Mouse (Mus musculus): ENCODE data around the gene Etl4. TPM values are rescaled to one million over a fixed set of nuclear protein-coding genes. Genes with fewer than 3 reads are reported as not detected.

Etl4 gene
- polyA plus RNA-seq, 1 experiment: 45.6 TPM

DNA sequence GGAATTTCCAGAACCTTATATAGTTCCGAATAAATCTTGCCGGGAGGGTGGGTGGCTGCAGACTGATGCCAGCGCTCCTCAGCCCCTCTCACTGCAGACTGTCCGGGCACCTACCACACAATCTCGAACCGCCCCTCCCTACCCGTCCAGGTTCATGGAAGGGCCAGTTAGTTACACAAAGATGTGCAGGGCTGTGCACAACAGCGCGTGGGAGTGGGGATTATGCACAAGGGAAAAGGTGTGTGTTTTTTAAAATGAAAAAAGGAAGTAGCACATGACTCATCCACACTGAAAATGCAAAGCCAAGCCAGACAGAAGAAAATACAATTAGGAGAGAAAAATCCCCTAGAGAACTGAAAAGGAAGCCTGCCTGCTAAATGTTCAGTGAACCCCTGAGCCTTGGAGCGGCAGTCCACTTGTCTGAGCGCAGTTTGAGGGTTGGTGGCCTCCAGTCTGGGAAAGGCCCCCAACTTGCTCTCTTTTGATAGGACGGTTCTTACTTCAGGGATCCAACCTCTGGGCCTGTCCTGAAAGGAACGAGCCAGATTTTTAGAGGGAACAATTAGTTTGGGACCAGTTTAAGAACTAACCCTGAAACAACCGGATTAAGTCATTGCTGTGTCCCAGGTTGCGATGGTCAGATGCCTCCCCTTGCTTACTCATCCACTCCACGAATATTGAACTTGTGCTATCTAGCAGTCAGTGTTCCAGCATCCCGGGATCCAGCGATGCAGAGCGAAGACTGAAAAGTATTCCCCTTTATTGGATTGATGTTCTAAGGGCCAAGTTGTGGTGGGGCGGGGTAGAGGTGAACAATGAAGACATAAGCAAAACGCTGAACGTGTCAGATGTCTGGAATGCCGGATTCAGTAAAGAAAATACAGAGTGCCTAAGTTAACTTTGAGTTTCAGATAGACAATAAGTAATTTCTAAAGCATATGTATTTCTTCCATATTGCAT, 611.3 kb downstream of the Etl4 start:
- WGBS: 18% methylated on average over 23 of the region's 23 CpGs
- DNase-seq: no peak
- Histone ChIP-seq H3K4me3 (replicated peaks; ENCODE audit: extremely low read depth, low read depth, low read length) (peak overlapping the region; percentile 47), H3K4me1 (ENCODE audit: control insufficient read depth, insufficient read depth, low read length) (peaks cover 10% of the 10 kb centered on the region; the same call in 1 of the 2 replicates)
- TF ChIP-seq POLR2A (IDR thresholded peaks at IDR 0.05; ENCODE audit: borderline replicate concordance, extremely low read depth, low read depth, low read length): no peak
- no peak for TF ChIP-seq CTCF (IDR thresholded peaks at IDR 0.05; ENCODE audit: insufficient read depth, low read length)

DNA sequence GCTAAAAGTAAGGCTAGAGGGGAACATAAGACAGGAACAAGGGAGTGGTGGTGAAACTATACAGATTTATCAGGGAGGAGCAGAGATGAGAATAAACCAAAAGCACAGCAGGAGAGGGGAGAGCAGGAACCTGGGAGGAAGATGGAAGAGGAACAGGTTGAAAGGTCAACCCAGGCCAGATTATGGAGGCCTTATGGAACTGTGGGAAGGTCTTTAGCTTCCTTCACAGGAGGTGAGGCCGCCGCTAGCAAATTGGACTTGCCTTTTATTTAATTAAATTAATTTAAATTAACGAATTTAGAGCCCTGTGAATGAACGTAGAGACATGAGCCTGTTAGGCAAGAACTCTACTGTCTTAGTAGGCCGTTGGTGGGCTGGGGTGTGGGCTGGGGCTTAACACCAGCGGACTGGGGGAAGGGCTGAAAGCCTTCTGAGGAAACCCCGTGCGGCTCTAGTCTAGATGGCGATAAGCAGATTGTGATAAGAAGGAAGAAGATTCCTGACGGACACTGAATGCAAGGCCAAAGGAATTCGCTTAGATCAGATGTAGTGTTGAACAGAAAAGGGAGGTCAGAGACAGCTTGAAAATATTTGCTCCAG, 612.2 kb downstream of the Etl4 start:
- WGBS: 47% methylated on average over 11 of the region's 11 CpGs
- DNase-seq: no peak
- H3K4me3 ChIP-seq (replicated peaks; ENCODE audit: extremely low read depth, low read depth, low read length): no peak overlapping the region
- TF ChIP-seq CTCF (IDR thresholded peaks at IDR 0.05; ENCODE audit: insufficient read depth, low read length): no peak
- TF ChIP-seq POLR2A (IDR thresholded peaks at IDR 0.05; ENCODE audit: borderline replicate concordance, extremely low read depth, low read depth, low read length): no peak
- H3K4me1 ChIP-seq (ENCODE audit: control insufficient read depth, insufficient read depth, low read length): peaks cover 12% of the 10 kb centered on the region; the same call in 1 of the 2 replicates

- Histone ChIP-seq H3K4me1 (ENCODE audit: control insufficient read depth, insufficient read depth, low read length) (peaks cover 14% of the 10 kb centered on the region; the same call in 1 of the 2 replicates), H3K4me3 (replicated peaks; ENCODE audit: extremely low read depth, low read depth, low read length) (no peak overlapping the region)
- no peak for DNase-seq
- no peak for TF ChIP-seq CTCF (IDR thresholded peaks at IDR 0.05; ENCODE audit: insufficient read depth, low read length)
- TF ChIP-seq POLR2A (IDR thresholded peaks at IDR 0.05; ENCODE audit: borderline replicate concordance, extremely low read depth, low read depth, low read length): no peak
- WGBS: 68% methylated on average over 3 of the region's 3 CpGs
Observed at GRCm38 (mm10) chr2:20523636-20524035, 614.1 kb downstream of the Etl4 start.

GRCm38 (mm10) chr2:20525879-20526593, 616.5 kb downstream of the Etl4 start:
- no peak for DNase-seq
- no peak overlapping the region for H3K4me3 ChIP-seq (replicated peaks; ENCODE audit: extremely low read depth, low read depth, low read length)
- peaks cover 13% of the 10 kb centered on the region; the same call in 1 of the 2 replicates for H3K4me1 ChIP-seq (ENCODE audit: control insufficient read depth, insufficient read depth, low read length)
- WGBS: 16% methylated on average over 4 of the region's 4 CpGs
- TF ChIP-seq CTCF (IDR thresholded peaks at IDR 0.05; ENCODE audit: insufficient read depth, low read length) (peak; percentile 45), POLR2A (IDR thresholded peaks at IDR 0.05; ENCODE audit: borderline replicate concordance, extremely low read depth, low read depth, low read length) (no peak)

DNA sequence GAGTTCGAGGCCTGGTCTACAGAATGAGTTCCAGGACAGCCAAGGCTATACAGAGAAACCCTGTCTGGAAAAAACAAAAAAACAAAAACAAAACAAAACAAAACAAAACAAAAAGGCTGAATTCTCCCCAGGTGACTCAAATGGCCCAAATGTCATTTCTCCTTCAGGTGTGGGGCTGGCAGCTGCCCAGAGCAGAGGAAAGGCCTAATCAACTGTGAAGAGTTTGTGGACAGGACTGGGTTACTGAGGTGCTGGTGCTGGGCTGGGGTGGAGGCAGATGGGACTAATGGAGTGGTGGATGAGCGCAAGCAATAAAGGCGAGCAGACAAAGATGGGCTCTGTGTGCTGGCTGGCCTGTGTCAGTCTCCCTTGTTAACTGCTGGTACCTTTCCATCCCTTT, 617.3 kb downstream of the Etl4 start:
- H3K4me1 ChIP-seq (ENCODE audit: control insufficient read depth, insufficient read depth, low read length): peaks cover 11% of the 10 kb centered on the region; the same call in 1 of the 2 replicates
- H3K4me3 ChIP-seq (replicated peaks; ENCODE audit: extremely low read depth, low read depth, low read length): no peak overlapping the region
- no peak for DNase-seq
- TF ChIP-seq POLR2A (IDR thresholded peaks at IDR 0.05; ENCODE audit: borderline replicate concordance, extremely low read depth, low read depth, low read length) (no peak), CTCF (IDR thresholded peaks at IDR 0.05; ENCODE audit: insufficient read depth, low read length) (no peak)
- 93% methylated on average over 3 of the region's 3 CpGs for WGBS

- no peak for TF ChIP-seq POLR2A (IDR thresholded peaks at IDR 0.05; ENCODE audit: borderline replicate concordance, extremely low read depth, low read depth, low read length)
- TF ChIP-seq CTCF (IDR thresholded peaks at IDR 0.05; ENCODE audit: insufficient read depth, low read length): no peak
- no peak for DNase-seq
- 22% methylated on average over 3 of the region's 3 CpGs for WGBS
- H3K4me1 ChIP-seq (ENCODE audit: control insufficient read depth, insufficient read depth, low read length): peaks cover 5% of the 10 kb centered on the region; the same call in 1 of the 2 replicates
- H3K4me3 ChIP-seq (replicated peaks; ENCODE audit: extremely low read depth, low read depth, low read length): no peak overlapping the region
Observed at GRCm38 (mm10) chr2:20532623-20533022, 623.0 kb downstream of the Etl4 start.

- Histone ChIP-seq H3K4me1 (ENCODE audit: control insufficient read depth, insufficient read depth, low read length) (peaks cover 6% of the 10 kb centered on the region; the same call in 1 of the 2 replicates), H3K4me3 (replicated peaks; ENCODE audit: extremely low read depth, low read depth, low read length) (no peak overlapping the region)
- DNase-seq: no peak
- TF ChIP-seq POLR2A (IDR thresholded peaks at IDR 0.05; ENCODE audit: borderline replicate concordance, extremely low read depth, low read depth, low read length) (no peak), CTCF (IDR thresholded peaks at IDR 0.05; ENCODE audit: insufficient read depth, low read length) (no peak)
- WGBS: 74% methylated on average over 6 of the region's 6 CpGs
Observed at GRCm38 (mm10) chr2:20537785-20538184, 628.2 kb downstream of the Etl4 start.

DNA sequence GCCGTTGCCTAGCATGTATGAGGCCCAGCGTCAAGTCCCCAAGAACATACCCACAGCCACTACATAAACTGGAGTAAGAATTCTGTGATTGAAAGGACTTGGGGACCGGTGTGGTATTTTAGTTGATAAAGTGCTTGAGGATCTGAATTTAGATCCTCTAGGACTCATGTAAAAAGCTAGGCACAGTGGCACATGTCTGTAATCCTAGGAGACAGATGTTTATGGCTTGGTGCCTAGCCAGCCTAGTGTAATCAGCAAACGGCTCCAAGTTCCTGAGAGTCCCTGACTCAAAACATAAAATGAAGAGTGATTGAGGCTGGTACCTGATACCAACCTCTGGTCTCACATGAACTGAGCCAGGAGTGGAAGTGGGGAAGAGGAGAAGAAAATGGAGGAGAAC, 629.3 kb downstream of the Etl4 start:
- DNase-seq: no peak
- TF ChIP-seq POLR2A (IDR thresholded peaks at IDR 0.05; ENCODE audit: borderline replicate concordance, extremely low read depth, low read depth, low read length) (no peak), CTCF (IDR thresholded peaks at IDR 0.05; ENCODE audit: insufficient read depth, low read length) (no peak)
- WGBS: 71% methylated on average over 4 of the region's 4 CpGs
- no peak overlapping the region for H3K4me3 ChIP-seq (replicated peaks; ENCODE audit: extremely low read depth, low read depth, low read length)
- H3K4me1 ChIP-seq (ENCODE audit: control insufficient read depth, insufficient read depth, low read length): peaks cover 6% of the 10 kb centered on the region; the same call in 1 of the 2 replicates

DNA sequence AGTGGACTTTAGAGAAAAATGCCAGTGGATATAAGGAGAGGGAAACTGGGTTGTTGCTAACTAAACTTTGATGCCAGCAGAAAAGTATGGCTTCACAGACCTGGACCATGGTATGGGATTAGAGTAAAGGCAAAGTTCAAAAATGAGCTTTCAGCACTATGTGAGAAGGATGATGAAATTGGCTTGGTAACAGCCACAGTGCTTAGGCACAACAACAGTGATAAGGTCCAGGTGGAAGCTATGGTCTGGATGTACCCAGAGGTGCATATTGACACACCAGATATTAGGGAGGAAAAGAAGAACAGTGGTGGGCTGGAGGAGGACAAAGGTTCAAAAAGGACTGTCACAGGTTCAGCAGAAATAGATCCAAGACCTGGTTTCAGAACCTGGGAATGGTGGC, 631.7 kb downstream of the Etl4 start:
- no peak overlapping the region for H3K4me3 ChIP-seq (replicated peaks; ENCODE audit: extremely low read depth, low read depth, low read length)
- DNase-seq: no peak
- no peak for TF ChIP-seq CTCF (IDR thresholded peaks at IDR 0.05; ENCODE audit: insufficient read depth, low read length)
- TF ChIP-seq POLR2A (IDR thresholded peaks at IDR 0.05; ENCODE audit: borderline replicate concordance, extremely low read depth, low read depth, low read length): no peak
- peaks cover 11% of the 10 kb centered on the region for H3K4me1 ChIP-seq (ENCODE audit: control insufficient read depth, insufficient read depth, low read length)

Data from lung, adult 2 months (tissue).